Mouse (Mus musculus): Measurements from ENCODE around the gene Nr1i3. TPM values are rescaled to one million over a fixed set of nuclear protein-coding genes. Genes with fewer than 3 reads are reported as not detected.

Gene Nr1i3
- polyA plus RNA-seq, 1 experiment from 2014 or later: 0.89 TPM

DNA sequence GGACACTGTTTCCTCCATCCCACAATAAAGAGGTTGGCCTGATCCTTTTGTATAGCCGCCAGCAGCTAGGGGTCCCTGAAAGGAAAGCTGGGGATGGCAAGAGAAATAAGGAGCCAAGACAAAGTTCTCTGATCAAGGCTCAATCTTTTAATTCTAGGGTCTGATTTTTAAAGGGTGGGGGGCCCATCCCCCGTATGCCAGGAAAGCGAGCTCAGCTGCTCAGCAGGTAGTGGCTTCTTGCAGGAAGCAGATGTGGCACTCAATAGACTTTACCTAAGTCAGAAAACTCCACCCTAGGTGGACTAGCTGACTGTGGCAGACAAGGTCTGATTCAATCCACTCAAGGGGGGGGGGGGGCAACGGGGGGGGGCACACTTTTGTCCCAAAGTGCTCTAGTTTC is 13.0 kb downstream of the Nr1i3 start:
- no peaks in the 10 kb centered on the region for H3K9me3 ChIP-seq (ENCODE audit: low read length)
- H3K4me3 ChIP-seq (ENCODE audit: low read length): no peak overlapping the region
- no peak overlapping the region for H3K4me2 ChIP-seq (replicated peaks; ENCODE audit: low read depth, low read length)
- H3K4me1 ChIP-seq (ENCODE audit: insufficient read depth, low read length): peaks cover 15% of the 10 kb centered on the region; the same call in 1 of the 2 replicates
- WGBS: 73% methylated on average over 4 of the region's 4 CpGs
- no peak overlapping the region for H3K9ac ChIP-seq (replicated peaks; ENCODE audit: low read length)
- no peak for ATAC-seq (ENCODE audit: low FRiP score, low TSS enrichment)
- H3K36me3 ChIP-seq (ENCODE audit: insufficient read depth, low read length): no peaks in the 10 kb centered on the region
- H3K27me3 ChIP-seq (ENCODE audit: insufficient read depth, low read length): no peaks in the 10 kb centered on the region
- H3K27ac ChIP-seq (ENCODE audit: low read length): no peak overlapping the region

DNA sequence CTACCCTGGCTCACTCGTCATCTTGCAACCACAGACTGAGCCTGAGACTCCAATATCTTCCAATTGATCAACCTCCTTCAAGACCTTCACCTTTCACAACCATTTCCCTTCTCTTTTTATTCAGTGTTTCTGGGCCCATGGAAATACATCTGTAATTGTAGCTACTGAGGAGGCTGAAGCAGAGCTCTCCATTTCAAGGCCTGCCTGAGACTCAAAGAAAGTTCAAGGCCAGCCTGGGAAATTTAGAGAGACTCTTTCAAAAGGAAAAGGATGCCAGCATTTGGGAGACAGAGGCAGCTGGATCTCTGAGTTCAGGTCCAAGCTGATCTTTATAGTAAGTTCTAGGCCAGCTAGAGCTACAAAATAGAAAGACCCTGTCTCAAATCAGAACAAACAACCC is 14.1 kb downstream of the Nr1i3 start:
- no peak for ATAC-seq (ENCODE audit: low FRiP score, low TSS enrichment)
- no peak overlapping the region for H3K9ac ChIP-seq (replicated peaks; ENCODE audit: low read length)
- no peaks in the 10 kb centered on the region for H3K9me3 ChIP-seq (ENCODE audit: low read length)
- H3K36me3 ChIP-seq (ENCODE audit: insufficient read depth, low read length): no peaks in the 10 kb centered on the region
- no peak overlapping the region for H3K27ac ChIP-seq (ENCODE audit: low read length)
- H3K27me3 ChIP-seq (ENCODE audit: insufficient read depth, low read length): no peaks in the 10 kb centered on the region
- no peak overlapping the region for H3K4me2 ChIP-seq (replicated peaks; ENCODE audit: low read depth, low read length)
- H3K4me1 ChIP-seq (ENCODE audit: insufficient read depth, low read length): peaks cover 12% of the 10 kb centered on the region; the same call in 1 of the 2 replicates
- 90% methylated on average over 1 of the region's 1 CpGs for WGBS
- H3K4me3 ChIP-seq (ENCODE audit: low read length): no peak overlapping the region

DNA sequence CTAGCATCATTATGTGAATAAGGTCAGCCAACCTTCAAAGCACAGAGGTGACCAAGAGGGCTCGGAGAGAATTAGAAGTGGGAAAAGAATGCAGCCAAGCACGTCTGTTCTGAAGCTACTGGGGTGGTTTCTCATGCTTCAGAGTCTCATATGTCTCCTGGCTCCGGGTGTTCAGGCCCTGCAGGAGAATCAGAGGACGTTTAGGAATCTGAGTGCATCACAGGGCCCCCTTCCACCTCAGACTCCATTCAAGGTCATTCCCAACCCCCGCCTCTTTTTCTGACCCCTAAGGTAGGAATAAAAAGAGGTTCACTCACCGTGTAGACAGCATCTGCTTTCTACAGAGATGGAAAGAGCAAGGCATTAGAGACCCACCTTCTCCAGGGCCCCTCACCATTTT is 16.0 kb downstream of the Nr1i3 start:
- Histone ChIP-seq H3K36me3 (ENCODE audit: insufficient read depth, low read length) (peaks cover 14% of the 10 kb centered on the region), H3K27ac (ENCODE audit: low read length) (peak overlapping the region; percentile 16; the same call in 1 of the 2 replicates), H3K9me3 (ENCODE audit: low read length) (no peaks in the 10 kb centered on the region), H3K27me3 (ENCODE audit: insufficient read depth, low read length) (no peaks in the 10 kb centered on the region), H3K9ac (replicated peaks; ENCODE audit: low read length) (0 out of 2 replicates have a peak overlapping the region, but pooled peaks have one; percentile 1), H3K4me1 (ENCODE audit: insufficient read depth, low read length) (0 out of 2 replicates have a peak, but pooled peaks cover 8% of the 10 kb centered on the region), H3K4me2 (replicated peaks; ENCODE audit: low read depth, low read length) (no peak overlapping the region), H3K4me3 (ENCODE audit: low read length) (no peak overlapping the region)
- ATAC-seq (ENCODE audit: low FRiP score, low TSS enrichment): no peak
- WGBS: 44% methylated on average over 6 of the region's 6 CpGs

- WGBS: 58% methylated on average over 3 of the region's 3 CpGs
- H3K9ac ChIP-seq (replicated peaks; ENCODE audit: low read length): peak overlapping the region; percentile 1; the same call in 1 of the 2 replicates
- H3K4me2 ChIP-seq (replicated peaks; ENCODE audit: low read depth, low read length): no peak overlapping the region
- H3K4me3 ChIP-seq (ENCODE audit: low read length): no peak overlapping the region
- 0 out of 2 replicates have a peak, but pooled peaks have one; percentile 8 for ATAC-seq (ENCODE audit: low FRiP score, low TSS enrichment)
- peak overlapping the region; percentile 16; the same call in 1 of the 2 replicates for H3K27ac ChIP-seq (ENCODE audit: low read length)
- 0 out of 2 replicates have a peak, but pooled peaks cover 8% of the 10 kb centered on the region for H3K4me1 ChIP-seq (ENCODE audit: insufficient read depth, low read length)
- H3K36me3 ChIP-seq (ENCODE audit: insufficient read depth, low read length): peaks cover 19% of the 10 kb centered on the region
- no peaks in the 10 kb centered on the region for H3K9me3 ChIP-seq (ENCODE audit: low read length)
- H3K27me3 ChIP-seq (ENCODE audit: insufficient read depth, low read length): no peaks in the 10 kb centered on the region
Observed at GRCm38 (mm10) chr1:171230215-171230614, 16.4 kb downstream of the Nr1i3 start.

DNA sequence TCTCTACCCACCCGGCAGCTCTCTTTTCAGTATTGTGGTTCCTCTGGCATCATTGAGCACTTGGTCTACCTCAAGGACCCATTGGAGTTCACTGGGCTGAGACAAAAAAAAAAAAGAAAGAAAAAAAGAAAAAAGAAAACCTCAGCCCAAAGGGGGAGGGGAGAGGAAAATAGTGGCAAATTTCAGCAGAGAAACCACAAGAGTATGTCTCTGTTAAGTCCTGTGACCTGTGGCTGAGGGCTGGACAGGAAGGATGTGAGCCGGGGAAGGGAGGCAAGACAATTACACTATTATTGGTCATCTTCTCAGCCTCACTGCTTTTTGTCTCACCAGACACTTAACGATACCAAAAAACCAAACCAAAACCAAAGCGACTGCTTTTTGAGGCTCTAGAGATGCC is 18.1 kb downstream of the Nr1i3 start:
- Histone ChIP-seq H3K4me1 (ENCODE audit: insufficient read depth, low read length) (0 out of 2 replicates have a peak, but pooled peaks cover 8% of the 10 kb centered on the region), H3K4me3 (ENCODE audit: low read length) (no peak overlapping the region), H3K4me2 (replicated peaks; ENCODE audit: low read depth, low read length) (no peak overlapping the region), H3K27ac (ENCODE audit: low read length) (no peak overlapping the region), H3K9ac (replicated peaks; ENCODE audit: low read length) (no peak overlapping the region), H3K9me3 (ENCODE audit: low read length) (no peaks in the 10 kb centered on the region), H3K27me3 (ENCODE audit: insufficient read depth, low read length) (no peaks in the 10 kb centered on the region), H3K36me3 (ENCODE audit: insufficient read depth, low read length) (peaks cover 32% of the 10 kb centered on the region)
- ATAC-seq (ENCODE audit: low FRiP score, low TSS enrichment): no peak
- WGBS: 77% methylated on average over 4 of the region's 4 CpGs

DNA sequence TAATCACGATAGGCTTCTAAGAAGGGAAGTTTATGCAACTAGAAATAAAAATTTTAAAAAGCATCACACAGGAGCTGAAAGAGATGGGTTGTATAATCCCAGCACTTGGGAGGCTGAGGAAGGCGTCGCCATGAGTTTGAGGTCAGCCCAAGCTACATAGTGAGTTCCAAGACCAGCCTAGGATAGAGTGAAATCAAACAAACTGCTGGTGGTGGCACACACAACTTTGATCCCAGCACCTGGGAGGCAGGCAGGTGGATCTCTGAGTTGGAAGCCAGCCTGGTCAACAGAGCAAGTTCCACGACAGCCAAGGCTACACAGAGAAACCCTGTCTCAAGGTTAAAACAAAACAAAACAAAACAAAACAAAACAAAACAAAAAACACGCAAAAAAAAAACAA is 18.6 kb downstream of the Nr1i3 start:
- H3K4me2 ChIP-seq (replicated peaks; ENCODE audit: low read depth, low read length): no peak overlapping the region
- no peak for ATAC-seq (ENCODE audit: low FRiP score, low TSS enrichment)
- 84% methylated on average over 5 of the region's 5 CpGs for WGBS

GRCm38 (mm10) chr1:171232800-171233730 is 19.3 kb downstream of the Nr1i3 start:
- Histone ChIP-seq H3K27ac (ENCODE audit: low read length) (no peak overlapping the region; the same call in 1 of the 2 replicates), H3K9me3 (ENCODE audit: low read length) (no peaks in the 10 kb centered on the region), H3K4me3 (ENCODE audit: low read length) (no peak overlapping the region), H3K9ac (replicated peaks; ENCODE audit: low read length) (no peak overlapping the region), H3K4me1 (ENCODE audit: insufficient read depth, low read length) (0 out of 2 replicates have a peak, but pooled peaks cover 8% of the 10 kb centered on the region), H3K36me3 (ENCODE audit: insufficient read depth, low read length) (peaks cover 44% of the 10 kb centered on the region), H3K4me2 (replicated peaks; ENCODE audit: low read depth, low read length) (no peak overlapping the region), H3K27me3 (ENCODE audit: insufficient read depth, low read length) (no peaks in the 10 kb centered on the region)
- ATAC-seq (ENCODE audit: low FRiP score, low TSS enrichment): no peak
- WGBS: 78% methylated on average over 12 of the region's 12 CpGs

More for the DNA sequence above, 18.6 kb downstream of the Nr1i3 start:
- no peak overlapping the region for H3K9ac ChIP-seq (replicated peaks; ENCODE audit: low read length)
- no peak overlapping the region for H3K4me3 ChIP-seq (ENCODE audit: low read length)
- H3K36me3 ChIP-seq (ENCODE audit: insufficient read depth, low read length): peaks cover 37% of the 10 kb centered on the region
- H3K9me3 ChIP-seq (ENCODE audit: low read length): no peaks in the 10 kb centered on the region
- H3K27ac ChIP-seq (ENCODE audit: low read length): no peak overlapping the region
- no peaks in the 10 kb centered on the region for H3K27me3 ChIP-seq (ENCODE audit: insufficient read depth, low read length)
- H3K4me1 ChIP-seq (ENCODE audit: insufficient read depth, low read length): 0 out of 2 replicates have a peak, but pooled peaks cover 8% of the 10 kb centered on the region

DNA sequence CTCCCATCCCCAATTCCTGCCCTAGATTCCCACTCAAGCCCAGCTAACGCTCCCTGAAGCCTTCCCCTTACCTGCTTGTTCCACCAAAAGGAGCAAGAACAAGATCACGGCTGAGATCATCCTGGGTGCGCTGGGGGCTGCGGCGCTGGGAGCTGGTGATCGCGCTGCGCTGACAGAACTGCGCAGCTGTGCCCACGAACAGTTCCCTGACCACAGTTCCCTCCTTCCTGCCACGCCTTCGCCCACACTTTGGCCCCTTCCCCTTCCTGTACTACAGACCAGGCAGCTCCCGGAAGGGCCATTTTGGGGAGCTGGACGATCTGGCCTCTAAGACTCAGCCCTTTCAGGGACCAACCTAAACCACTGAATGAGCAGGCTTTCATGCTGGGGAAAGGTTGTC is 20.4 kb downstream of the Nr1i3 start, which contains the start of gene Fcer1g:
TSS of gene Fcer1g (minus strand) at position 240 of the 400 bp plus-strand sequence.
- no peak within 1 kb of the TSS for H3K4me3 ChIP-seq (ENCODE audit: low read length)
- H3K27ac ChIP-seq (ENCODE audit: low read length): no peak within 1 kb of the TSS; the same call in 1 of the 2 replicates
- no peak within 1 kb of the TSS for H3K4me2 ChIP-seq (replicated peaks; ENCODE audit: low read depth, low read length)
- no peaks in the 10 kb centered on the region for H3K27me3 ChIP-seq (ENCODE audit: insufficient read depth, low read length)
- H3K9me3 ChIP-seq (ENCODE audit: low read length): no peaks in the 10 kb centered on the region
- peaks cover 54% of the 10 kb centered on the region for H3K36me3 ChIP-seq (ENCODE audit: insufficient read depth, low read length)
- 0 out of 2 replicates have a peak, but pooled peaks cover 8% of the 10 kb centered on the region for H3K4me1 ChIP-seq (ENCODE audit: insufficient read depth, low read length)
- WGBS: 83% methylated on average over 14 of the region's 14 CpGs
- no peak for ATAC-seq (ENCODE audit: low FRiP score, low TSS enrichment)
- no peak within 1 kb of the TSS for H3K9ac ChIP-seq (replicated peaks; ENCODE audit: low read length)

DNA sequence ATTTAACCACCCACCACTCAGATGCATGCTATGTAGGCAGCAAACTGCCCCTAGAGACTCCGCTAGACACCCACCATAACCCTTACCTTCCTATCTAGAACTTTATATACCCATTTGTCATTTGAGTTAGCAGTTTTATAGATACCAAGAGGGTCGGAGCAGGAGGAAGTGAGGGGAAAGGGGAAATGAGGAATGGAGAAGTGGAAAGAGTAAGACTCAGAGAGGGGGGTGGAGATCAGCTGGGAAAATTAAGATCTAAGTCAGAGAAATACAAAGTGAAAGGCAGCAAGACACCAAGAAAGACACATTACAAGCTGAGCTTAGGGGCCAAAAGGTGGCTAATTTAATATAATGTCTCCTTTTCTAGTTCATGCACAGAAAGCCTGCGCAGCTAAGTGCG is 20.8 kb downstream of the Nr1i3 start:
- H3K27ac ChIP-seq (ENCODE audit: low read length): no peak overlapping the region
- H3K9ac ChIP-seq (replicated peaks; ENCODE audit: low read length): no peak overlapping the region
- no peak for ATAC-seq (ENCODE audit: low FRiP score, low TSS enrichment)
- WGBS: 80% methylated on average over 4 of the region's 4 CpGs
- H3K27me3 ChIP-seq (ENCODE audit: insufficient read depth, low read length): no peaks in the 10 kb centered on the region
- no peak overlapping the region for H3K4me3 ChIP-seq (ENCODE audit: low read length)
- no peaks in the 10 kb centered on the region for H3K9me3 ChIP-seq (ENCODE audit: low read length)
- no peak overlapping the region for H3K4me2 ChIP-seq (replicated peaks; ENCODE audit: low read depth, low read length)
- H3K36me3 ChIP-seq (ENCODE audit: insufficient read depth, low read length): peaks cover 59% of the 10 kb centered on the region
- 0 out of 2 replicates have a peak, but pooled peaks cover 8% of the 10 kb centered on the region for H3K4me1 ChIP-seq (ENCODE audit: insufficient read depth, low read length)

Measured in kidney, embryonic 16.5 days (tissue).